Mouse (Mus musculus): ENCODE data around the gene Gucy1b1. TPM values are rescaled to one million over a fixed set of nuclear protein-coding genes. Genes with fewer than 3 reads are reported as not detected.

The Gucy1b1 gene
- total and polyA plus RNA-seq, 2 experiments from 2014 or later = 55.0 to 58.5 TPM

DNA sequence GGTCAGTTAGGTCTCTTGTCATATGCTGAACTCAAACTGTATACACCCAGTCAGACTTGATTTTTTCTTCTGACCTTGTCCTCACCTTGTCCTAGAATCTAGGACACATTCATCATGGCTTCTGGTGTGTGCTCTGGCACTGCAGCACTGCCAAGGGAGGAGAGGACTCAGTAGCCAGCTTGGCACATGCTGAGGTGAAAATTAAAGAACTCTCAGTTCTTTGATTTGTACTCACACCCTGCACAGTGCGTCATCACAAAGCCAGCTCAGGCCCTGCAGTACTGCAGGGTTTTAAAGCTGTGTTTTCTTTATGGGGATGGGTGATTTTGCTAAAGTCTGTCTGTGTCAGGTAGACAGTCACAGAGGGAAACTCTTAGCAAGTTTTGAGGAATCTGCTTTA, 47.2 kb downstream of the Gucy1b1 start:
- H3K36me3 ChIP-seq (ENCODE audit: insufficient read depth, low read length) = peaks cover 3% of the 10 kb centered on the region; the same call in 1 of the 2 replicates
- H3K4me3 ChIP-seq (ENCODE audit: low read depth, low read length) = no peak overlapping the region
- no peaks in the 10 kb centered on the region for H3K27me3 ChIP-seq (ENCODE audit: insufficient read depth, low read length)
- 71% methylated on average over 1 of the region's 1 CpGs for WGBS
- TF ChIP-seq CTCF (IDR thresholded peaks at IDR 0.05) = no peak
- H3K4me2 ChIP-seq (ENCODE audit: low read depth, low read length, poor library complexity, severe bottlenecking) = no peak overlapping the region
- H3K4me1 ChIP-seq (ENCODE audit: insufficient read depth, low read length) = no peaks in the 10 kb centered on the region
- no peak for ATAC-seq (ENCODE audit: low FRiP score)
- no peak overlapping the region for H3K9ac ChIP-seq (replicated peaks; ENCODE audit: low read length, poor library complexity, severe bottlenecking)
- peak; percentile 41 for DNase-seq (ENCODE audit: low spot score)
- no peaks in the 10 kb centered on the region for H3K9me3 ChIP-seq (ENCODE audit: low read length)
- H3K27ac ChIP-seq (ENCODE audit: low read depth, low read length) = no peak overlapping the region

DNA sequence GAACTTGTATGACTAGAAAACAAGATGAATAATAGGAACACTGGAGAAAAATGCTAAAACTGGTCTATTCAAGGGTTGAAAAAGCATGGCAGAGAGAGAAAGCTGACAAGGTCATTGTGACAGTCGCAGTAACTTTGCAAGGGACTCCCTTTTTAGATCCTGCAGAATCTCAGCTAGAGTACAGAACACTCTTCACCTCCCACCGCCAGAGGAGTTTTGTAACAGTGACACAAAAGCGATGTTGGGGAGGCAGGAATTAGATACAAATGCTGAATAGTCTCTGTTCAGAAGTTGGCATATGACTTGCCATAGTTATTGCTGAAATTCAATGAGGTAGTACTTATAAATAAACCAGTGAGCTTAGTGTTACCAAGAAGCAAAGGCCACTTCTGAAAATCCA, 51.4 kb downstream of the Gucy1b1 start:
- TF ChIP-seq CTCF (IDR thresholded peaks at IDR 0.05) = no peak
- WGBS = 78% methylated on average over 3 of the region's 3 CpGs
- H3K9me3 ChIP-seq (ENCODE audit: low read length) = no peaks in the 10 kb centered on the region
- no peak for ATAC-seq (ENCODE audit: low FRiP score)
- H3K36me3 ChIP-seq (ENCODE audit: insufficient read depth, low read length) = no peaks in the 10 kb centered on the region
- H3K27me3 ChIP-seq (ENCODE audit: insufficient read depth, low read length) = no peaks in the 10 kb centered on the region
- H3K4me2 ChIP-seq (ENCODE audit: low read depth, low read length, poor library complexity, severe bottlenecking) = no peak overlapping the region
- H3K4me3 ChIP-seq (ENCODE audit: low read depth, low read length) = no peak overlapping the region
- no peak overlapping the region for H3K27ac ChIP-seq (ENCODE audit: low read depth, low read length)
- H3K9ac ChIP-seq (replicated peaks; ENCODE audit: low read length, poor library complexity, severe bottlenecking) = no peak overlapping the region
- no peak for DNase-seq (ENCODE audit: low spot score)
- H3K4me1 ChIP-seq (ENCODE audit: insufficient read depth, low read length) = no peaks in the 10 kb centered on the region

DNA sequence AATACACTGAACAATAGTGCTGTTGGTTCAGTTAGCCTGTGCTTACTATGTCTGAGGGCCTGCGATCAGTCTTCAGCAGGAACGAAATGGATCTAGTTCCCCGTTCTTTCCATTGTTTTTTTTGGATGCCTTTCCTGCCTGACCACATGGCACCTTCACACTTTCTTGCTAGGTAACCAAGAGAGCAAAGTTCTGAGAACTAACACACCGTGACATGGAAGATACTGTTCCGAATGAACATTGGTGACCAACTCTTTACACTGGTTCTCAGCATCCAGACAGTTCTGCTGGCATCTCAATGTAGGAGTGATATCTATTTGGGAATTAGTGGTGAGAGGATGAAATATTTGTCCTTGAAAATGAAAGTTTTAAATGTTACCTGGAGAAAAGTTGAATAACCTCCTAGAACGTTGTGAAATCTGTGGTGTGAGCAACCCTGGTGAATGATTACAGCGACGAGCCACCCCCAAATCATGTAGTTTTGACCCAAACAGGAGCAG, 52.0 kb downstream of the Gucy1b1 start:
- ATAC-seq (ENCODE audit: low FRiP score) (no peak), DNase-seq (ENCODE audit: low spot score) (no peak)
- WGBS = 91% methylated on average over 8 of the region's 8 CpGs
- Histone ChIP-seq H3K9ac (replicated peaks; ENCODE audit: low read length, poor library complexity, severe bottlenecking) (no peak overlapping the region), H3K36me3 (ENCODE audit: insufficient read depth, low read length) (no peaks in the 10 kb centered on the region), H3K9me3 (ENCODE audit: low read length) (no peaks in the 10 kb centered on the region), H3K4me3 (ENCODE audit: low read depth, low read length) (no peak overlapping the region), H3K4me2 (ENCODE audit: low read depth, low read length, poor library complexity, severe bottlenecking) (no peak overlapping the region), H3K27me3 (ENCODE audit: insufficient read depth, low read length) (no peaks in the 10 kb centered on the region), H3K27ac (ENCODE audit: low read depth, low read length) (no peak overlapping the region), H3K4me1 (ENCODE audit: insufficient read depth, low read length) (no peaks in the 10 kb centered on the region)
- TF ChIP-seq CTCF (IDR thresholded peaks at IDR 0.05) = no peak

DNA sequence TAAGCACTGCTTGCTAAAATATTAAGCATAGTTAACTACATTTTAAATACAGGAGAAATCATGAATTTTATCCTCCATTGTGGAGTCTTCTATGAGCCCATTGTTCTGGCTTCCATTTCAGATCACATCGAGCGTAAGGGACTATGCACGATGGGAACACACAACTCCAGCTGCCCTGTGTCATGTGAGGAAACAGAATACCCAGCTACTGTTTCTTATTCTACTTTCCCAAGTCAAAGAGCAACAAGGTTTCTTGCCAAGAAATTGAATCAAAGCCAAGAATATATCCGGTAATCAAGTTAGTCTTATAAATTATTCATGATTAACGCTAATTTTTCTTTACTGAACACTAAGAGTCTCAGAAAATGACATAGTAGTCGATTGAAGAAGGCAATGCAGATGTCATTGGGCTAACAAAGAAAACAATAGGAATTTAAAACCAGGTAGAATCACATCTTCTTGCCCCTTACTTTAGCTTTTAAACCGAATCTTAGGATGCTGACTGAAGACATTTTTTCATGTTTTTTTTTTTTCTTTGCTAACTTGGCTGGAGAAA, 60.3 kb downstream of the Gucy1b1 start:
- DNase-seq (ENCODE audit: low spot score) = peak; percentile 19
- Histone ChIP-seq H3K9ac (replicated peaks; ENCODE audit: low read length, poor library complexity, severe bottlenecking) (no peak overlapping the region), H3K9me3 (ENCODE audit: low read length) (no peaks in the 10 kb centered on the region), H3K4me2 (ENCODE audit: low read depth, low read length, poor library complexity, severe bottlenecking) (no peak overlapping the region), H3K36me3 (ENCODE audit: insufficient read depth, low read length) (no peaks in the 10 kb centered on the region), H3K27ac (ENCODE audit: low read depth, low read length) (no peak overlapping the region), H3K27me3 (ENCODE audit: insufficient read depth, low read length) (no peaks in the 10 kb centered on the region), H3K4me3 (ENCODE audit: low read depth, low read length) (no peak overlapping the region), H3K4me1 (ENCODE audit: insufficient read depth, low read length) (no peaks in the 10 kb centered on the region)
- ATAC-seq (ENCODE audit: low FRiP score) = no peak
- 35% methylated on average over 7 of the region's 7 CpGs for WGBS
- TF ChIP-seq CTCF (IDR thresholded peaks at IDR 0.05) = no peak

DNA sequence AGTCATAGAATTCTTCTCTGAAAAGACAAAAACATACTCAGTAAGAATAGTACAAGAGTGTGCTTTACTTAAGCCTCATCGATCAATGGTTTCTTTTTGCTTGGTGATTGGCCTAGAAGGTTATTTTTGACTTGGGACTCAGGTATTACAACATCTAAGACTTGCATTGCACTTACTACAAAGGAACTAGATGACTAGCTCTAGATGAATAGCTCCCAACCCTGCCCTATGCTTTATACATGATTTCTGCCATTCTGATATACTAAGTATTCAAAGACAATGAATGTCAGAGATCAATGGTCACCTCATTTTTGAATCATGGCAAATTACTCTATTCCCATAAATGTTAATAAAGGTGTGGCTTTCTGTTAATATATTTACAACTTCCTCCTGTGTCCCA, 67.5 kb downstream of the Gucy1b1 start:
- H3K4me1 ChIP-seq (ENCODE audit: insufficient read depth, low read length) = no peaks in the 10 kb centered on the region
- TF ChIP-seq CTCF (IDR thresholded peaks at IDR 0.05) = no peak
- WGBS = 86% methylated on average over 1 of the region's 1 CpGs
- H3K4me2 ChIP-seq (ENCODE audit: low read depth, low read length, poor library complexity, severe bottlenecking) = no peak overlapping the region
- no peaks in the 10 kb centered on the region for H3K9me3 ChIP-seq (ENCODE audit: low read length)
- ATAC-seq (ENCODE audit: low FRiP score) (no peak), DNase-seq (ENCODE audit: low spot score) (no peak)
- H3K9ac ChIP-seq (replicated peaks; ENCODE audit: low read length, poor library complexity, severe bottlenecking) = no peak overlapping the region
- no peaks in the 10 kb centered on the region for H3K27me3 ChIP-seq (ENCODE audit: insufficient read depth, low read length)
- H3K27ac ChIP-seq (ENCODE audit: low read depth, low read length) = no peak overlapping the region
- H3K4me3 ChIP-seq (ENCODE audit: low read depth, low read length) = no peak overlapping the region
- H3K36me3 ChIP-seq (ENCODE audit: insufficient read depth, low read length) = no peaks in the 10 kb centered on the region

DNA sequence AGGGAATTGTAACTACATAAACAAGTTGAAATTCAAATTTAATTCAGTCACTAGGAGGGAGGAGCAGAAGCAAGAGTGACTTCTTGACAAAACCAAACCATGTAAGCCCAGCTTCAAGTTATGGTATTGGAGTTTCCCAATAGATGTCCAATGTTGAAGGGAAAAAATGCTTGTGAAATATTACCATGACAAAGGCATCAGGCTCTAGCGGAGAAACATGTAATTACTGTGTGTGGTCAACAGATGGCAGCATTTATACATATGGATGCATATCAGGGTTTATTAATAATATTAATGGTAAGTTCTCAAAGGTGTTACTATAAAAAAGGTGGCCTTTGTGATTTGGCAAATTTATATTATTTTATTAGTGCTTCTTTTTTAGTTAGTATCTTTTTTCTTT, 78.5 kb downstream of the Gucy1b1 start:
- H3K9ac ChIP-seq (replicated peaks; ENCODE audit: low read length, poor library complexity, severe bottlenecking) = no peak overlapping the region
- H3K4me3 ChIP-seq (ENCODE audit: low read depth, low read length) = no peak overlapping the region
- no peak overlapping the region for H3K27ac ChIP-seq (ENCODE audit: low read depth, low read length)
- H3K4me2 ChIP-seq (ENCODE audit: low read depth, low read length, poor library complexity, severe bottlenecking) = no peak overlapping the region
- H3K4me1 ChIP-seq (ENCODE audit: insufficient read depth, low read length) = no peaks in the 10 kb centered on the region
- WGBS = 0% methylated on average over 1 of the region's 1 CpGs
- TF ChIP-seq CTCF (IDR thresholded peaks at IDR 0.05) = peak; percentile 82
- no peak for ATAC-seq (ENCODE audit: low FRiP score)
- H3K9me3 ChIP-seq (ENCODE audit: low read length) = no peaks in the 10 kb centered on the region
- H3K27me3 ChIP-seq (ENCODE audit: insufficient read depth, low read length) = no peaks in the 10 kb centered on the region
- peak; percentile 81 for DNase-seq (ENCODE audit: low spot score)
- H3K36me3 ChIP-seq (ENCODE audit: insufficient read depth, low read length) = no peaks in the 10 kb centered on the region

Data from midbrain, postnatal 0 days (tissue).